Mouse (Mus musculus) stomach, embryonic 15.5 days (tissue): ENCODE results near the gene Rps6kb1. TPM values are rescaled to one million over a fixed set of nuclear protein-coding genes. Genes with fewer than 3 reads are reported as not detected.

ENCODE experiments used
- ATAC-seq: fragments of 200-750 bp; cut with Nextera tagmentation; 2 replicates; pipeline ENCODE4 v1.8.0; 2017; ENCODE audit warnings: low read depth, moderate number of reproducible peaks, moderate TSS enrichment; ENCODE audit not compliant: insufficient read depth, low FRiP score
- H3K27ac ChIP-seq: fragments of 300-500 bp; sonication (generic); 2 replicates; pipeline ENCODE4 v1.5.1; 2015; ENCODE audit warnings: mild to moderate bottlenecking, inconsistent platforms
- H3K27me3 ChIP-seq: fragments of 300-500 bp; sonication (generic); replicated peaks from 2 replicates; pipeline ENCODE4 v1.6.1; 2015; ENCODE audit warnings: inconsistent platforms
- H3K36me3 ChIP-seq: fragments of 300-500 bp; sonication (generic); 2 replicates; pipeline ENCODE4 v1.6.1; 2015; ENCODE audit warnings: inconsistent platforms
- H3K4me1 ChIP-seq: fragments of 300-500 bp; sonication (generic); 2 replicates; pipeline ENCODE4 v1.6.1; 2015; ENCODE audit warnings: inconsistent platforms
- H3K4me2 ChIP-seq: fragments of 300-500 bp; sonication (generic); 2 replicates; pipeline ENCODE4 v1.6.1; 2015; ENCODE audit warnings: mild to moderate bottlenecking, inconsistent platforms
- H3K4me3 ChIP-seq: fragments of 300-500 bp; sonication (generic); replicated peaks from 2 replicates; pipeline ENCODE4 v1.5.1; 2015; ENCODE audit warnings: inconsistent platforms
- H3K9ac ChIP-seq: fragments of 300-500 bp; sonication (generic); 2 replicates; pipeline ENCODE4 v1.6.1; 2015; ENCODE audit warnings: inconsistent platforms
- H3K9me3 ChIP-seq: fragments of 300-500 bp; sonication (generic); 2 replicates; pipeline ENCODE4 v1.6.1; 2016; ENCODE audit warnings: inconsistent platforms
- WGBS: fragments of 180-500 bp; shearing (Covaris S2); methylation state at CpG from one replicate; pipeline ENCODE4 v1.1.7; 2015; 5-methylcytosine and 5-hydroxymethylcytosine counted together
- microRNA counts: library from miRNA; unstranded; fragments of <30 nt; microRNA quantifications from one replicate; lab custom pipeline; 2016
- microRNA-seq: library from miRNA; unstranded; fragments of <30 nt; microRNA quantifications from one replicate; pipeline ENCODE4, GENCODE M21; 2016
- polyA plus RNA-seq: library from polyadenylated mRNA; unstranded; fragments of >200 nt; fragmentation: Nextera tagmentation; extraction: Ambion mirVana; gene quantifications from 2 replicates; pipeline ENCODE4 v1.2.1, GENCODE M21; 2015

Gene Rps6kb1
- polyA plus RNA-seq, 1 experiment from 2014 or later, result 53.7 TPM

DNA sequence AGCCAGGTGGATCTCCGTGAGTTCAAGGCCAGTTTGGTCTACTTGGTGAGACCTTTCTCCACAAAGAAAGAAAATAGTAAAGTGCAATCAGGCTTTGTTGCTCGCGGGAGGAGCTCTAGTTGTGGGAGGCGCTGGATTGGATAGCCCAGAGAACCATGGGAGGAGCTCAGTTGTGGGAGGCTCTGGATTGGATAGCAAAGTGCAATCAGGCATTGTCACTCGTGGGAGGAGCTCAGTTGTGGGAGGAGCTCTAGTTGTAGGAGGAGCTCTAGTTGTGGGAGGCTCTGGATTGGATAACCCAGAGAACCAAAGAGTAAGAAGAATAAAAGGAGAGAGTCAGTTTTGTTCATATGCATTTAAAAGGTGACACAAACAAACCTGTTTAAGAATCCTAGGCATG, 90.6 kb downstream of the Rps6kb1 start:
- Histone ChIP-seq H3K4me2 (no peak overlapping the region), H3K36me3 (no peaks in the 10 kb centered on the region), H3K9me3 (no peaks in the 10 kb centered on the region), H3K9ac (no peak overlapping the region), H3K4me3 (no peak overlapping the region), H3K27me3 (no peaks in the 10 kb centered on the region), H3K4me1 (no peaks in the 10 kb centered on the region), H3K27ac (no peak overlapping the region)
- no peak for ATAC-seq
- WGBS, result 94% methylated on average over 5 of the region's 5 CpGs

MicroRNAs within 50 kb of the gene (microRNA counts, 519-probe panel; counts per million panel counts)
- 3,539 counts per million, percentile 89 among the panel's probes with 10 or more counts for microRNA mmu-miR-21 (lab: Ali Mortazavi, UCI)

Small RNA genes within 50 kb of the gene (microRNA-seq; reads per million reads assigned to microRNA genes)
- 15,140 reads per million, percentile 96 among the genes with 10 or more reads in this experiment for gene Mir21a

Other genes with a start within 250 kb of the Rps6kb1 start
- gene Med13, start 187.2 kb downstream of the Rps6kb1 start, polyA plus RNA-seq, result 8.6 and 9.2 TPM in 2 replicates
- gene Rnft1, start 60.1 kb downstream of the Rps6kb1 start, polyA plus RNA-seq, result 51.0 and 52.0 TPM in 2 replicates
- gene Tubd1, start 186 bp upstream of the Rps6kb1 start, polyA plus RNA-seq, result 11.9 and 12.9 TPM in 2 replicates
- gene Vmp1, start 139.0 kb upstream of the Rps6kb1 start, polyA plus RNA-seq, result 144 and 153 TPM in 2 replicates
- 30.3 and 31.9 TPM in 2 replicates for gene Ptrh2, start 139.2 kb upstream of the Rps6kb1 start, polyA plus RNA-seq
- 117 and 130 TPM in 2 replicates for gene Cltc, start 212.8 kb upstream of the Rps6kb1 start, polyA plus RNA-seq